In genomic region chr10:127085633-127086032, GRCm38 (mm10) we compare ENCODE assay signal across 17 mouse cellular contexts.
"Had no signal": no experiment of that assay in that cellular context is flagged by ENCODE, and none has a peak within 500 bp of the region (broad histone marks: within the 10 kb centered on the region; RNA-seq: fewer than 3 reads in every experiment).

No protein-coding gene starts in this region.

- ATAC-seq: liver, postnatal 0 days; midbrain, embryonic 16.5 days had no signal

- H3K4me2 ChIP-seq: kidney, embryonic 15.5 days; liver, embryonic 13.5 days; lung, embryonic 15.5 days; midbrain, embryonic 12.5 days had no signal

- DNase-seq: kidney, adult 2 months; kidney, postnatal 25 days; layer of hippocampus, adult 9-11 months; liver, embryonic 13.5 days; liver, postnatal 0 days; lung, postnatal 14 days; right cerebral cortex, adult 18-20 months; right cerebral cortex, postnatal 25 days; thymus, adult 2 months; thymus, postnatal 25 days had no signal

- H3K9ac ChIP-seq: kidney, embryonic 15.5 days; liver, embryonic 13.5 days; liver, postnatal 0 days; lung, embryonic 15.5 days; midbrain, embryonic 12.5 days had no signal

- H3K36me3 ChIP-seq: kidney, embryonic 15.5 days; limb, embryonic 10.5 days; liver, embryonic 13.5 days; lung, embryonic 15.5 days had no signal

- H3K9me3 ChIP-seq: kidney, embryonic 15.5 days; limb, embryonic 10.5 days; liver, embryonic 13.5 days; lung, embryonic 15.5 days; midbrain, embryonic 12.5 days had no signal

- H3K27me3 ChIP-seq: megakaryocyte, embryonic 14.5 days had no signal

- H3K27ac ChIP-seq: kidney, embryonic 15.5 days; limb, embryonic 10.5 days; liver, embryonic 13.5 days; lung, embryonic 15.5 days; macrophage; midbrain, embryonic 12.5 days had no signal

- H3K4me3 ChIP-seq: kidney, embryonic 15.5 days; limb, embryonic 10.5 days; liver, embryonic 13.5 days; lung, embryonic 15.5 days; megakaryocyte, embryonic 14.5 days; midbrain, embryonic 12.5 days had no signal
